Mouse (Mus musculus) thymus, postnatal 14 days (tissue): ENCODE data around the gene Olfr770.
"Not testable (repeated sequence)": the region's sequence is repeated elsewhere in the genome, so short reads cannot be mapped to it uniquely, and the experiment has no call there.

Source experiments
- DNase-seq: peaks from one replicate; pipeline ENCODE4 v3.0.0; 2021

Gene Olfr770

GRCm38 (mm10) chr10:129138898-129139297 is at the start of gene Olfr770:
Gene Olfr770 (minus strand): TSS chr10:129138998.
- no peak for DNase-seq

- not testable (repeated sequence) for DNase-seq
Measured at GRCm38 (mm10) chr10:129187319-129187718, 48.5 kb upstream of the Olfr770 start, which contains the start of gene Olfr773. Gene Olfr773 (minus strand): TSS chr10:129187419.

- DNase-seq, result not testable (repeated sequence)
Measured at GRCm38 (mm10) chr10:129177821-129178220, 39.0 kb upstream of the Olfr770 start, which contains the start of gene Olfr772. Gene Olfr772 (minus strand): TSS chr10:129177921.

GRCm38 (mm10) chr10:129164651-129165050 is 25.9 kb upstream of the Olfr770 start, which contains the start of gene Olfr771:
Gene Olfr771 (minus strand): TSS chr10:129164751.
- DNase-seq, result no peak

GRCm38 (mm10) chr10:129117761-129118160 is 21.0 kb downstream of the Olfr770 start, which contains the start of gene Olfr769:
Gene Olfr769 (minus strand): TSS chr10:129117861.
- DNase-seq, result no peak

- DNase-seq, result no peak
Measured at GRCm38 (mm10) chr10:129115146-129115545, 23.7 kb downstream of the Olfr770 start.

GRCm38 (mm10) chr10:129101231-129101630 is 37.6 kb downstream of the Olfr770 start:
- DNase-seq, result no peak

- DNase-seq, result no peak
Measured at GRCm38 (mm10) chr10:129099275-129099674, 39.5 kb downstream of the Olfr770 start, which contains the start of gene Olfr768. Gene Olfr768 (minus strand): TSS chr10:129099375.

- DNase-seq, result not testable (repeated sequence)
Measured at GRCm38 (mm10) chr10:129082810-129083209, 56.0 kb downstream of the Olfr770 start, which contains the start of gene Olfr767. Gene Olfr767 (minus strand): TSS chr10:129082910.
